ENCODE assay signal across 10 mouse cellular contexts in the genomic region with DNA sequence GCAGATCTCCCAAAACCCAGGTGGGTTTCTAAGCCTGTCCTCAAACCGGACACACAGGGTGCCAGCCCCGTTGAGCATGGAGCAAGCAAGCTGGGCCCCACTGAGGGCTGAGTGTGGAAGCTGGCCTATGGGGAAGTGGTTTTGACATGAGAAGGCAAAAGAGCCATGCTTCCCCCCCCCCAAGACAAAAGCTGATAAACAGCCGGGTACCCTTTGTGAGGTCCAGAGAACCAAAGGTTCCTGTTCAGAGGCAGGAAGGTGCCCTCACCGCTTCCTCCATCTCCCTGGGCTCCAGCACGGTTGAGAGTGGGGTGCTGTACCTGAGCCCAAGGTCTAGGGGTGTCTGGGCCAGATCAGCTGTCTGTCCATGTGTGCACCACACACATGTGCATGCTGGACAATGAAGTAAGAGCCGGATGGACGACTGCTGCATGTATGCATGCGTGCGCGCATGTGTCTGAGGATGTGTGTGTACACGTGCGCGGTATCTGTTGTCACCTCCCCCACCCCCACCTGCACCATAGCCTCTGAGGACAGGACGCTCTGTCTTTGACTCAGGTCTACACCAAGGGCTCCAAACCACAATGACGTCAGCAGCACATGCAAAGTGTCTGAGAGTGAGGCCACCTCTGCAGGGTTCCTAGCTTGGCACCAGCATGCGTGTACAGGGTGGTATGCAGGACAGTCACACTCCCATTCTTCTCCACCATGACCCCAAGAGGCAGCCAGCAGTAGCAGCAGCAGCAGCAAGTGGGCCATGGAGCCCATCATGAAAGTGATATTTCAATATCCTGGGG.
DNase-seq lines count a peak whose midpoint lies in the region; ATAC-seq and TF ChIP-seq lines count a peak whose summit lies in the region.
"Had no signal": no experiment of that assay in that cellular context is flagged by ENCODE, and none has a peak within 500 bp of the region (broad histone marks: within the 10 kb centered on the region; RNA-seq: fewer than 3 reads in every experiment).

No protein-coding gene starts in this region.

- no peak for TF ChIP-seq POLR2A in heart, adult 2 months (IDR thresholded peaks at IDR 0.05; ENCODE audit: insufficient read depth, low read depth, low read length)

- H3K27ac ChIP-seq in heart, adult 2 months: peak overlapping the region; percentile 40
- no peak overlapping the region for H3K27ac ChIP-seq in heart, embryonic 12.5 days (ENCODE audit: poor library complexity, severe bottlenecking)
- H3K27ac ChIP-seq in stomach, postnatal 0 days (replicated peaks): 0 out of 2 replicates have a peak overlapping the region, but pooled peaks have one; percentile 13
- no peak overlapping the region for H3K27ac ChIP-seq in hindbrain, embryonic 14.5 days
- H3K27ac ChIP-seq: neural tube, embryonic 15.5 days had no signal

- WGBS in heart, adult 2 months: 91% methylated on average over 16 of the region's 16 CpGs
- 82% methylated on average over 16 of the region's 16 CpGs for WGBS in heart, embryonic 12.5 days
- WGBS in stomach, postnatal 0 days: 85% methylated on average over 16 of the region's 16 CpGs
- 92% methylated on average over 16 of the region's 16 CpGs for WGBS in hindbrain, embryonic 14.5 days

- intact Hi-C loops in heart, adult 2 months (cut with DNase I): no loop called here

- H3K9me3 ChIP-seq in heart, embryonic 12.5 days (replicated peaks): no peaks in the 10 kb centered on the region
- H3K9me3 ChIP-seq in stomach, postnatal 0 days (ENCODE audit: control insufficient read depth, low read length): no peaks in the 10 kb centered on the region
- no peaks in the 10 kb centered on the region for H3K9me3 ChIP-seq in hindbrain, embryonic 14.5 days (ENCODE audit: control insufficient read depth, low read length)
- H3K9me3 ChIP-seq: heart, embryonic 13.5 days; neural tube, embryonic 15.5 days had no signal

- H3K4me2 ChIP-seq in heart, embryonic 12.5 days: no peak overlapping the region
- no peak overlapping the region for H3K4me2 ChIP-seq in stomach, postnatal 0 days (replicated peaks; ENCODE audit: low read depth)
- H3K4me2 ChIP-seq in hindbrain, embryonic 14.5 days (replicated peaks): no peak overlapping the region
- H3K4me2 ChIP-seq: heart, embryonic 13.5 days; neural tube, embryonic 15.5 days had no signal

- H3K27me3 ChIP-seq in heart, adult 2 months (ENCODE audit: control insufficient read depth, insufficient read depth, low read length): no peaks in the 10 kb centered on the region
- H3K27me3 ChIP-seq in heart, embryonic 12.5 days (replicated peaks): no peaks in the 10 kb centered on the region
- H3K27me3 ChIP-seq in stomach, postnatal 0 days (ENCODE audit: control insufficient read depth, insufficient read depth, low read length): no peaks in the 10 kb centered on the region
- H3K27me3 ChIP-seq in hindbrain, embryonic 14.5 days (ENCODE audit: control insufficient read depth, insufficient read depth, low read length): no peaks in the 10 kb centered on the region
- H3K27me3 ChIP-seq: heart, embryonic 13.5 days; neural tube, embryonic 15.5 days had no signal

- H3K79me2 ChIP-seq in heart, adult 2 months (replicated peaks; ENCODE audit: control insufficient read depth, insufficient read depth, low read length): no peaks in the 10 kb centered on the region

- ATAC-seq in heart, embryonic 12.5 days (ENCODE audit: insufficient number of reproducible peaks, low FRiP score): no peak
- no peak for ATAC-seq in stomach, postnatal 0 days (ENCODE audit: low FRiP score, low TSS enrichment)
- no peak for ATAC-seq in hindbrain, embryonic 14.5 days (ENCODE audit: low FRiP score)

- H3K9ac ChIP-seq in heart, adult 2 months (ENCODE audit: low read depth, low read length): no peak overlapping the region
- no peak overlapping the region for H3K9ac ChIP-seq in heart, embryonic 12.5 days
- no peak overlapping the region for H3K9ac ChIP-seq in stomach, postnatal 0 days (ENCODE audit: low read length)
- no peak overlapping the region for H3K9ac ChIP-seq in hindbrain, embryonic 14.5 days
- H3K9ac ChIP-seq: heart, embryonic 13.5 days; neural tube, embryonic 15.5 days had no signal

- TF ChIP-seq EP300 in heart, adult 2 months (IDR thresholded peaks at IDR 0.05; ENCODE audit: insufficient read depth, low read depth, low read length): no peak
- no peak for TF ChIP-seq EP300 in stomach, postnatal 0 days (optimal IDR thresholded peaks at IDR 0.05)

- no peak for TF ChIP-seq CTCF in heart, adult 2 months (IDR thresholded peaks at IDR 0.05)
- TF ChIP-seq CTCF in stomach, postnatal 0 days (IDR thresholded peaks at IDR 0.05; ENCODE audit: low read depth): no peak

- H3K4me3 ChIP-seq in heart, adult 2 months: no peak overlapping the region
- H3K4me3 ChIP-seq in heart, embryonic 12.5 days: no peak overlapping the region
- no peak overlapping the region for H3K4me3 ChIP-seq in stomach, postnatal 0 days (ENCODE audit: low read depth, low read length)
- no peak overlapping the region for H3K4me3 ChIP-seq in hindbrain, embryonic 14.5 days (replicated peaks; ENCODE audit: low read length)
- H3K4me3 ChIP-seq: heart, embryonic 13.5 days; neural tube, embryonic 15.5 days had no signal

- peak in 1 of 2 experiments; percentile 73 for DNase-seq in heart, adult 2 months
- DNase-seq in brain, adult 2 months (ENCODE audit: low read depth, low spot score): peak; percentile 33
- peak; percentile 85 for DNase-seq in lung, postnatal 25 days (ENCODE audit: low spot score)
- DNase-seq in stomach, postnatal 0 days (ENCODE audit: low spot score): no peak
- DNase-seq in urinary bladder, postnatal 36 days (ENCODE audit: low spot score in 2 of 2): no peak
- DNase-seq in embryo, embryonic 9.5 days (ENCODE audit: extremely low spot score): no peak
- no peak for DNase-seq in hindbrain, embryonic 14.5 days (ENCODE audit: low spot score)

- peaks cover 4% of the 10 kb centered on the region for H3K4me1 ChIP-seq in heart, adult 2 months (ENCODE audit: control insufficient read depth, insufficient read depth, low read length)
- H3K4me1 ChIP-seq in heart, embryonic 12.5 days (replicated peaks): peaks cover 21% of the 10 kb centered on the region
- H3K4me1 ChIP-seq in stomach, postnatal 0 days (replicated peaks; ENCODE audit: control insufficient read depth, insufficient read depth): peaks cover 5% of the 10 kb centered on the region
- H3K4me1 ChIP-seq in hindbrain, embryonic 14.5 days (replicated peaks; ENCODE audit: control insufficient read depth, insufficient read depth, low read length): no peaks in the 10 kb centered on the region

- no peaks in the 10 kb centered on the region for H3K36me3 ChIP-seq in heart, adult 2 months (ENCODE audit: control insufficient read depth, insufficient read depth, low read length)
- H3K36me3 ChIP-seq in heart, embryonic 12.5 days: no peaks in the 10 kb centered on the region
- no peaks in the 10 kb centered on the region for H3K36me3 ChIP-seq in stomach, postnatal 0 days (ENCODE audit: control insufficient read depth, insufficient read depth, low read length)
- no peaks in the 10 kb centered on the region for H3K36me3 ChIP-seq in hindbrain, embryonic 14.5 days (replicated peaks; ENCODE audit: control insufficient read depth, insufficient read depth)
- H3K36me3 ChIP-seq: heart, embryonic 13.5 days; neural tube, embryonic 15.5 days had no signal

Comparison
In these comparisons a context has a peak if more than half of its experiments do, and no peak if none do; other contexts are left out.
1. H3K27ac ChIP-seq: peak in heart, adult 2 months (single experiment) and stomach, postnatal 0 days (single experiment); none in heart, embryonic 12.5 days (single experiment) and hindbrain, embryonic 14.5 days (single experiment).
2. DNase-seq: peak in brain, adult 2 months (single experiment) and lung, postnatal 25 days (single experiment); none in stomach, postnatal 0 days (single experiment), urinary bladder, postnatal 36 days (0 of 2), embryo, embryonic 9.5 days (single experiment) and hindbrain, embryonic 14.5 days (single experiment).